Mouse (Mus musculus) brain, adult 2 months (tissue): Measurements from ENCODE around the gene Pls1.
A peak's percentile ranks its signal among the peaks of the same experiment; 100 is the strongest.

ENCODE experiments used
- DNase-seq: peaks from one replicate; pipeline ENCODE4 v3.0.0; 2011; ENCODE audit warnings: low read depth, low spot score

The Pls1 gene

DNA sequence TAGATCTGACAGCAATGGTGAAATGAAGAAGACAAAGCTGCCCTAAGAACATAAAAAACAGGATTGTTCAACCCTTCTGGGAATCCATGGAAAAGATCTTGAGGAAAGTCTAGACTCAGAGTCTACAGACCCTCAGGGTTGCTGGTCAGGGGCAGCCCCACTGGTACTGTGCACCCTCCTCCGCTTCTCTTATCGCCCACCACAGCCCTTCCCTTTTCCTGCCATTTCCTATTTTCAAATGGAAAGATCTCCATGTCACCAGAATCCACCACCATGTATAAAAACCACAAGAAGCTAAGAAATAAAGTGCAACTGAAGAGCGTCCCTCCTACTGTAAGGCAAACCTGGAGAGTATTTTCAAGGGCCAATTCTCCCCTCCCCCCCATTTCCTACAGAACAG, 41.3 kb downstream of the Pls1 start:
- no peak for DNase-seq

DNA sequence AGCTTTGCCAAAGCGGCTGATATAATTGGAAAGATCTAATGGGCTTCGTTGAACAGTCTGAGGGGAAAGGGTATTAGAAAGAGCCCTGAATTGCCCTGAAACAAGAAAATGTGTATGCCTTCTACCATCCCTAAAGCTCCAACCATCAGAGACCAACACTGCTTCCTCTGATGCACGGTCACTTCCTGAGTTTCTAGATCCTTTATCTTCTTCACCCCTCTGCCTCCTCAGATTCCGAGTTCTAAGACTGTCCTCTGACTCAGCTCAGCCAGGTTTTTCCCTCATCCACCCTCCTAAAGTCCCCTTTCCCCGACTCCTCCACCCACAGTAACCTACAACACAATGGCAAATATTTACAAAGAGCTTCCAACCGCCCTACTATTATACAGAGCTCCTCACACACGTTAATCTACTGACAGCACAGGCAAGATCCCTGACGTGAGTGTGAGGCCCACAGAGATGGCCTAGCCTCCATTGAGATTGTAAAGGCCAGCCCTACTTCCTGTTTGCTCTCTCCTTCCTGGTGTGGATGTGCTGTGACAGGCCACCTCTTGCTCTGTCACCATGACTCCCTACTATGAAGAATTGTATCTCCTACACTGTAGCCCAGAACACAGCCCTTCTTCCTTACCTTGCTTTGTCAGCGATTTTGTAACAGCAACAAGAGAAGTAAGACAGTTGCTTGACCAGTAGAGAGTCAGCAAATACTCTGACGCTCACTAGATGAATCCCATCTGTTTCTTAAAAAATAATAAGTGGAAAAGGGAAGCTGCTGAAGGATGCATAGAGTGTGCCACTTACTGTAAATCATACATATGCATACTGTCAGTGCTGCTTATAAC, 43.3 kb downstream of the Pls1 start:
- no peak for DNase-seq

DNA sequence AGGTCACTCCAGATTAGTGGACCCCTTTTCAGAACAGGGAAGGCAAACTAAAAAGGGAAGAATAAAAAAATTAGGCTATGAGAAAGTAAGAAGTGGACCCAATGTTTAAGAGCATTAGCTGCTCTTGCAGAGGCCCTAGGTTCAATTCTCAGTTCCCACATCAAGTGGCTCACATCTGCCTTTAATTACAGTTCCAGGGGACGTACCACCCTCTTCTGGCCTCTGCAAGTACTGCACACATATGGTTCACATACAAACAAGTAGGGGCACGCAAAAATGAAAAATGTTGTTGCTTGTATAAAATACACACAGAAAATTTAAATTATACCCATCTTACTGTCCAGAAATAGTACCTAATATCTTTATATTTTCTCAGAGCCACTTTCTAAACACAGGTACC, 48.8 kb downstream of the Pls1 start:
- no peak for DNase-seq

GRCm38 (mm10) chr9:95795844-95796243, 49.3 kb downstream of the Pls1 start:
- DNase-seq = no peak

DNA sequence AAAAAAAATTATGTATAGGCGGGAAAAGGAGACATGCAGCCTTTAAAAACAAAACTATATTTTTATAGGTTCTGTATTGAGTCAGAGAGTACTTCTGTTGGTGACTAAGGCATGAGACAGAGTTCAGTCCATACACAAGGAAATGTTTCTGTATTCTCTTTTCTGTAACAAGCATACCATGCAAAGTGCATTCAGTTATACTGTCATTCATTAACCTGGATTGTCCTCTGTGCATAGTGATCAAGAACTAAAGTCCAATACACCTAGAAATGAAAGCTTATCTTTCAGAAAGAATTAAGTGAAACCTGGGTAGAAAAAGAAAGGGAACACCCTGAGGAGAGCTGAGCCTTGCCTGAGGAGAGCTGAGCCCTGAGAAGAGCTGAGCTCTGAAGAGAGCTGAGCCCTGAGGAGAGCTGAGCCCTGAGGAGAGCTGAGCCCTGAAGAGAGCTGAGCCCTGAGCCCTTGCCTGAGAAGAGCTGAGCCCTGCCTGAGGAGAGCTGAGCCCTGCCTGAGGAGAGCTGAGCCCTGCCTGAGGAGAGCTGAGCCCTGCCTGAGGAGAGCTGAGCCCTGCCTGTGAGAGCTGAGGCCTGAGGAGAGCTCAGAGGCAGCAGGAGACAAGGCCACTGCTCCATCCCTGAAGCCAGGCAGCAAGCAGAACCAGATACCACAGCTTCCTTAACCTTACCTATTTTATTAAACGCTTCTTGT, 49.9 kb downstream of the Pls1 start:
- no peak for DNase-seq

DNA sequence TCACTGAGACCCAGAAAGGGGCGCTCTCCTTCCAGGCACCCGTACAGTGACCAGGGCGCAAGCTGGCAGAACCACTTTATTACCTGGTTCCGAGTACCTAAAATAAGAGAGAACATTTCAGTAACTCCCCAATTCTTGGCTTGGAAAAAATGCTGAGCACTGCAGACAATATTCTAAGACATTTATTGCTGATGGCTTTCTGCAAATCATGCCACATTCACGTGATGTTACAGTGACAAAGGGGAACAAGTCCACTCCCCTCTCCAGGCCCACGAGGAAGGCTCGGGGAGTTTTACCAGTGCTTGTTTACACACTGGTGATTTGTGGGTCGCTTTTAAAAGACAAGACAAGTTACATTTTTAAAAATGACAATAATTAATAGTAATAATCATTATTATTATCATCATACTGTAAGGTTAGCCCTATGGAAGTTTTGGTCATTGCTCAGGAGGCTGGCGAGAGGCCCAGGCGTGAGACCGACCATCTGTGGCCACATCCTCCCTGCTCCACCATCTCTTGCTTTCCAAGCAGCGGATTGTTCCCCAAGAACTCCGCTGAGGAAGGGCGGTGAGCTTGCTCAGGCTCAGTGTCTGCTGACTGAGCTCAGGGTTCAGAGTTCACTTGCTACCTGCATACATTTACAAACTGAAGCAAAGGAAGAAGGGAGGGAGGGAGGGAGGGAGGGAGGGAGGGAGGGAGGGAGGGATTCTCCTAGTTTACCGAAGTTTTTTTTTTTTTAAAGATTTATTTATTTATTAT, 50.9 kb downstream of the Pls1 start:
- DNase-seq = no peak

GRCm38 (mm10) chr9:95784888-95785511, 60.1 kb downstream of the Pls1 start:
- peak; percentile 63 for DNase-seq

GRCm38 (mm10) chr9:95783646-95784293, 61.3 kb downstream of the Pls1 start:
- DNase-seq = peak; percentile 68

DNA sequence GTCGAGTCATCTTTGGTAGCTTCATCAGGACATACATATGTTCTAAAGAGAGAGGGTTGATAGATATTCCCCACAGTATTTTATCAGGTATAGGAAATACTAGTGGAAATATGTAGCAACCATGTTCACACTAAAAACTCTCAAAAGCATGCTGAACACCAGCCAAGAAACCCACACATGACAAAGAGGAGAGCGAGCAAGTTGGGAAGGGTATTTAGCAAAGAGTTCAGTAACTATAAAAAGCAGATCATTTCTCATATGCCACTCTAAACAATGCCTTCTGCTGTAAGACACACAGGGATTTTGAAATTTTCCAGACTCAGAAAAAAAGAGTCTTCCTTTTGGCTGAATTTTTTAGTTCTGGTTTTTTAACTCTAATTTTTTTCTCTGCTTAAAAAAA, 73.4 kb downstream of the Pls1 start:
- peak; percentile 63 for DNase-seq

- no peak for DNase-seq
Measured at GRCm38 (mm10) chr9:95763218-95763617, 81.9 kb downstream of the Pls1 start.

GRCm38 (mm10) chr9:95762228-95762627, 82.9 kb downstream of the Pls1 start:
- no peak for DNase-seq

GRCm38 (mm10) chr9:95761381-95761780, 83.7 kb downstream of the Pls1 start:
- DNase-seq = no peak

DNA sequence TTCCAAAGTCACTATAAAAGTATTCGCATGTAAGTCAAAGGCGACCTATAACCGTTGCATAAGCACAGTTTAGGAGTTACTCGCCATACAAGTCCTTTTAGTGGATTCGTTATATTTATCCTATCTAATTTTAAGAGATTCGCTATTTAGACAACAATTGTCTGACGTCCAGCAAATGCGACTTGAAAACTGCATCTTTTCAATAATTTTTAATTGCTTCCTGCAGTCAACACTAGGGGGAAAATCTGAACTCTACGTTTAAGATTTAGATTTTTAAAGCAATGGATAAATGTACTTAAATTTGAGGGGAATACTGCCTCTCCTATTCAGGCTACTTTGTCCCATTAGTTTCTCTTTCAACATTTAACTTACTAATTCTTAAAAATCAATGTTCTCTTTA, 94.4 kb downstream of the Pls1 start:
- DNase-seq = peak; percentile 30

- DNase-seq = peak; percentile 95
Measured at GRCm38 (mm10) chr9:95750037-95750511, 95.0 kb downstream of the Pls1 start, which contains the start of gene Trpc1. Trpc1 (minus strand) TSS chr9:95750375.

GRCm38 (mm10) chr9:95749461-95749928, 95.6 kb downstream of the Pls1 start:
- peak; percentile 43 for DNase-seq

GRCm38 (mm10) chr9:95747298-95747697, 97.8 kb downstream of the Pls1 start:
- DNase-seq = no peak

DNA sequence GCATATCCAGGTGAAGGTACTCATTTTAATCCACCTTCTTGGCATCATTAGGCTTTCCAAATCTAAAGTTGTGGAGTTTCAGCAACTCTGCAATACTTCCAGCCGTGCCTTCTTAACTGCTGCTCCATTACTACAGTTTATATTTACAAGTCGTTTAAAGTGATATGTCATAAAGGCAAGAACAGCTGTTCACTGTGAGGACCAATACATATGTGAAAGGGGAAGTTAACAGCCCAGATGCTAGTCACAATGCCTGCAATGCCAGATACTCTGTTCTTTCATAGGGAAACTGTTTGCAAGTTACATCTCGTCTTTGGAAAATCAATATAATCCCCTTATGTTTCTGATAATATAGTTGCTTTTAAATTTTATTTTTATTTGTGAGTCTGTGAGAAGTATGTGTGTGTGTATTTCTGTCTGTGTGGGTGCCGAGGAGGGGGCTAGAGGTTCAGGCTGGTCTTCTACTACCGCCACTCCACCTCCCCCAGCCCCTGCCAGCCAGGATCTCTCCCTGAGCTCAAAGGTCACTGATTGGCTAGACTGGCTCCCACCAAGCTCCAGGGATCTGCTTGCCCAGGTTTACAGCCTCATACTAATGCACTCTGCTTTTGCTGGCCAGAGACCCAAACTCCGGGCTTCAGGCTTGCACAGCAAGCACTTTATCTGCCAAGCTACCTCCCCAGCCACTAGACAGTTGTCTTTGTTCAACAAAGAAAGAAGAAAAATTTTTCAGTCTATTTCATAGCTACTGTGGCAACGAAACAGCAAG, 100.1 kb downstream of the Pls1 start:
- peak; percentile 19 for DNase-seq

- peak; percentile 44 for DNase-seq
Measured at GRCm38 (mm10) chr9:95736238-95736637, 108.9 kb downstream of the Pls1 start.

DNA sequence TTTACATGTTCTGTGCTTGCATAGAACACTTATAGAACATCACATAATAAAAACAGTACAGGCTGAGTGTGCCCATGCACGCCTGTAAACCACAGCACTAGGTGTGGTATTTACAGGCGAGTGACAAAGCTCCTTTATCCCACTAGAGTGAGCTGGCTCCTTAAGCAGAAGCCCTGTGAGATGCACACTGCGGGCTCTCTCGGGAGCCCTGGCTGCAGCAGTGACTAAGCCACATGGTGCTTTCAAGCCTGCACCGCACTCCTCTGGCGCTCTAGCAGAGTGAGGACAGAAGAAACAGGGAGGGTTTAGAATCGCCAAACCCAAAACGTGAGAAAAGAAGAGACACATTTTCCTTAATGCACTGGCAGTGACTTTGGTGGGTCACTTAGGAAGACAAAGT, 132.5 kb downstream of the Pls1 start:
- peak; percentile 61 for DNase-seq

- DNase-seq = no peak
Measured at GRCm38 (mm10) chr9:95708943-95709342, 136.2 kb downstream of the Pls1 start.
